Mouse (Mus musculus) small intestine, adult 2 months (tissue): ENCODE measurements around the gene Pcolce.
"Not testable (repeated sequence)": the region's sequence is repeated elsewhere in the genome, so short reads cannot be mapped to it uniquely, and the experiment has no call there.

Source experiments
- CTCF ChIP-seq: fragments of 200-500 bp; IDR thresholded peaks from 2 replicates; pipeline ENCODE4 v1.5.1; 2012; ENCODE audit warnings: low read depth, mild to moderate bottlenecking, control low read depth, inconsistent platforms, low read length, moderate library complexity, mixed read lengths; ENCODE audit not compliant: insufficient replicate concordance, insufficient read length; ENCODE audit errors: extremely low read depth
- POLR2A ChIP-seq: fragments of 200-500 bp; IDR thresholded peaks from 2 replicates; pipeline ENCODE4 v1.6.1; 2012; ENCODE audit warnings: low read depth, mild to moderate bottlenecking, control low read depth, inconsistent platforms, low read length, moderate library complexity

DNA sequence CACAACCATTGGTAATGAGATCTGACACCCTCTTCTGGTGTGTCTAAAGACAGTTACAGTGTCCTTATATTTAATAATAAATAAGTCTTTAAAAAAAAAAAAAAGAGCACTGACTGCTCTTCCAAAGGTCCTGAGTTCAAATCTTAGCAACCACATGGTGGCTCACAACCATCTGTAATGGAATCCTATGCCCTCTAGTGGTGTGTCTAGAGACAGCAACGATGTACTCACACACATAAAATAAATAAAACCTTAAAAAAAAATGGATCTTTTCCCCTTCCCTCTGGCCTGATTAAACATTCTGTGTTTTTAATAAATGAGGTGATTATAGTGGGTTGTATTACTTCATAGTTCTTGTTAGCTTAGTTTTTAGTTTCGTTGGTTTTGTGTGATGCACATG, 1.3 kb upstream of the Pcolce start:
- not testable (repeated sequence) for TF ChIP-seq POLR2A, CTCF
